Mouse (Mus musculus) left cerebral cortex, postnatal 4 days (tissue): ENCODE data around the gene Pofut1. TPM values are rescaled to one million over a fixed set of nuclear protein-coding genes. Genes with fewer than 3 reads are reported as not detected.

Experiments
- DNase-seq: peaks from one replicate; pipeline ENCODE4 v3.0.0-alpha.2; 2022
- intact Hi-C: fragments of 180-260 bp; cut with DNase I; formaldehyde crosslinking; loops from one replicate; pipeline ENCODE4 v1.15.1; 2025
- total RNA-seq, 2 experiments: library from RNA; stranded (reverse); gene quantifications; 2 replicates each; pipeline ENCODE4 v1.2.3; 2021

The Pofut1 gene
- total RNA-seq, 2 experiments from 2014 or later, result 23.2 to 23.3 TPM

DNA sequence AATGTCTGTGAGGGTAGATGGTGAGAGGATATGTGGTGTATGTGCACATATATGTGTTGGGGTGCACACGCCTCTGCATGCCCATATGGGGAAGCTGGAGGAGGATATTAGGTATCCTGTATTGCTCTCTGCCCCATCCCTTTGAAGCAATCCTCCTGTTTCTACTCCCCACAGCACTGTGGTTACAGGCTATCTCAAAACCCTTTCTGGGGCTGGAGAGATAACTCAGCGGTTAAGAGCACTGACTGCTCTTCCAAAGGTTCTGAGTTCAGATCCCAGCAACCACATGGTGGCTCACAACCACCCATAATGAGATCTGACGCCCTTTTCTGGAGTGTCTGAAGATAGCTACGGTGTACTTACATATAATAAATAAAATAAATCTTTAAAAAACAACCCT lies 45.2 kb downstream of the Pofut1 start:
- DNase-seq, result no peak

DNA sequence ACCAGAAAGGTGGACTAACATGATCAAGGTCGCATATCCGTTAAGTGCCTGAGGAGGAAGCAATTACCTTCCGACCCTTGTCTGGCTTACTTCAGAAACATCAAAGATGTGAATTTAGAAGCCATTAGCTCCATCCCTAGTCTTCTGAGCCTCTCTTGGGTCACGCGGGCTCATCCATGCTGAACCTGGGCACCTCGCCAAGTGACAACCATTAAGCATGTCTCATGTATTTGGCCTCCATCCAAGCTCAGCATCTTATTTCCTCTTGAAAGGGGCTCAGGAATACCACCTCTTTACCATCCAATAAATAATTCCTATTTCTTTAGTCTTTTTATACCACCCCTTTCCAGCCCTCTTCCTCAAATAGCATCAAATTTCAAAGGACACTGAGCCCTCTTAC lies 46.5 kb downstream of the Pofut1 start:
- DNase-seq, result peak; percentile 68
- intact Hi-C loops, result no loop called here

More for the DNA sequence above, 45.2 kb downstream of the Pofut1 start:
- intact Hi-C loops, result no loop called here

DNA sequence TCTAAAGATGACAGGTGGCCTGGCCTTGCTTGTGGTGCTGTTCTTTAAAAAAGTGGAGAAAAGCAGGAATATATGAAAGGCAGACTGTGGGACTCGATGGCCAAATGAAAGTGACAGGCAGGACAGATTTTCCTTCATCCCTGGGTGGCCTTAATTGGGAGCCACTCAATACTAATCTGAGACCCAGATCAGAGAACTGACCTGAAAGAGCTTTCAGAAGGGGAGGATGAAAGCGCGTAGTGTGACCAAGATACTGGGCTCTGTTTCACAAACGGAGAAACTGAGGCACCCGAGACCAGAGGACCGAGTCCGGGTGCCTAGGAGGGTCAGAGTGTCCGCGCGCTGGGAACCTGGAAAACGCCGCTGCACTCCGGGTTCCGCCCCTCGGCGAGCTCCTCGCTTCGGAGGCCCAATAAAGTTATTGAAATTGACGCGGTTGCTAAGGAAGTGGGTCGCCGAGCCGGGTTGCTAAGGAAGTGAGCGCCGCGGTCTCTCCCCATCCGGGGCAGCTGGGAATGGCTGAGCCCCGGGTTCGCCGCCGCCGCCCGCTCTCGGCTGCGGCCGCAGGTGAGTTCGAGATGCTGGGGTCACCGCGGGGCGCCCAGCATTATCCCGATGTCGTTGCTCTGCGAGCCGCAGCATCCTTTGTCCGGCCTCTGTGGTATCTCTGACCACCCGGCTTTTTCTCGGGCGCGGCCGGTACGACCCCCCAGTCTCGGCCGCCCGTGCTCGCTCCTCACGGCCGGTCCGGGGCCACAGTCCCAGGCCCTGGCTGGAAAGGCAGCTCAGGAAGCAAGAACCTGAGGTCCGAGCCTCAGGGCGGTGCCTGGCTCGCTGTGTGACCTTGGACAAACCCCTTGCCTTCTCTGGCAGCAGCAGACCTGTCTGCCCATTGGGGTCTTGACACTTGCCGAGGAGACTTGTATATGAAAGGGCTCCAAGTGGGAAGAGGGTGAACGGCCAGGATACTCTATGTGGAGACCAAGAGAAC lies 49.9 kb downstream of the Pofut1 start, which contains the start of gene Kif3b:
Gene Kif3b, plus strand, starts transcription at position 476 of the 991 bp plus-strand sequence.
- peak; percentile 87 for DNase-seq
- intact Hi-C loops, result no loop called here

DNA sequence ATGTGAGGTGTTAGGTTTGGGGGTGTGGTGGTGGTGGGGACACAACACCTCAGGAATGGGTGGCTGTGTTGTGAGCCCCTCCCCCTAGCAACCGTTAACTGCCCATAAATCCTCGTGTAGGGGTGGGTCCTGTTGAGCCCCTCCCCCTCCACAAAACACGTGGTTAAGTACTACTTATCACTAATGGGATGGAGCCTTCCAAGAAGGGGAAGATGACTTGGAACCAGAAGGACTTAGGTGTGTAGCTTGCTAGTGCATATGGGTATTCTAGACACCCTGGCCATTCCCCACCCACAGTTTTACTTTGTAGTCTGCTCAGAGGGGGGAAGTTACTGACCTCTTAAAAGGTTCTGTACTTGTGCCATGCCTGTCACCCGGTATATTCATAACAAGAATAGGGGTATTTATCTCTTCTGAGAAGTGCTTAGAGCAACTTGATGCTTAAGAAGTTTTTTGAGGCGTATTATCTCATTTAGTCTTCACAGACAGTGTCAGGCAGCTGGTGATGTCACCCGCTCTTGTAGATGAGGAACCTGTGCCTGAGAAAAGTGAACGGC lies 51.0 kb downstream of the Pofut1 start:
- DNase-seq, result no peak
- intact Hi-C loops, result no loop called here

DNA sequence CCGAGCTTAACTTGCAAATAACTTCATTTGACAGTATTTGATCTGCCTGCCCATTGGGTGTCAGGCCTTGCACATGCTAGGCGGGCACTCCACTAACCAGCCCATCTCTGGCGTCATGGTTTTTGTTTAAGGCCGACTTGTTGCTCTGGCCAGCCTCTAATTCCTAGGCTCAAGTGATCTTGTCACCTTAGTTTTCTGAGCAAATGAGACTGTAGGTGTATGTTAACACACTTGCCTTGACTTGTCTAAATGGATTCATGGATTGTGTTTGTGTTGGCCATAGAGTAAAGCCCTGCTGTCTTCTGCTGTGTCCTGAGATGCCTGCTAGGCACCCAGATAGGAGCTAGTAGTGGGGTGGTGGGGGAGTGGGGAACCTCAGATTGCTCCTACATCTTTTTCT lies 53.9 kb downstream of the Pofut1 start:
- DNase-seq, result no peak
- intact Hi-C loops, result no loop called here

DNA sequence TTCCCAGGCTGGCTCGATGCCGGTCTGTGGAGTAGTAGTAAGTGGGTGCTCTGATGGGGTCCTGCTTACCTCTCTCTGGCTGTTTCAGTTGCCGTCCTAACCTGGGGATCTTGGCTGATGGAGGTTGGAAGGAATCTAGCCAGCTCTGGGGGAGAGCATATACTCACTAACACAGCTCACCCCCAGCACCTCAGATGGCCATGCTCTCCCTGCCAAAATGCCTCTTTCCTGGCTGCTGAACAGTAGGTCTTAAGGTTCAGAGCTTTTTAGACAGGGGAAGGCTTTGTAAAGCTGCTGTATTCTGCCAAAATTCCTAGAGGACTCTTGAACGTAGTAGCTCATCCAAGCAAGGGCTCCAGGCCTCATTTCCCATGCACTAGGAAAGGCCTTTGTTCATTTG lies 56.4 kb downstream of the Pofut1 start:
- intact Hi-C loops, result no loop called here
- no peak for DNase-seq

DNA sequence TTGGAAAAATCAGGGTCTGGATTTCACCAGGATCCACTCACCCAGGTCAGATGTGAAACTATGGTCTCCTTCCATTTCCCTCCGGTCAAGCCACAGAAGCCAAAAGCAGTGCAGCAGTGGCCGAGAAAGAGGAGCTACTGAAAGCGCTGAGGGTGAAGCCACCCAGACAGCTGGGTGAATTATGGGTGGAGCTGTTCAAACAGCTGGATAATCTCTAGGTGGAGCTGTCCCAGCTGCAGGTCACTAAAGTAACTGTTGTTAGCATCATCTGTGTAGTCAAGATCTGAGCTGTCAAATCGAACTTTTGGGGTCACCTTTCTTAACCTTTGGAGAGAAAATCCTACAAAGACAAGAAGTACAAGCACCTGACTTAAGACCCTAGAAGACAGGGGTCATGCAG lies 57.1 kb downstream of the Pofut1 start:
- intact Hi-C loops, result no loop called here
- DNase-seq, result no peak

DNA sequence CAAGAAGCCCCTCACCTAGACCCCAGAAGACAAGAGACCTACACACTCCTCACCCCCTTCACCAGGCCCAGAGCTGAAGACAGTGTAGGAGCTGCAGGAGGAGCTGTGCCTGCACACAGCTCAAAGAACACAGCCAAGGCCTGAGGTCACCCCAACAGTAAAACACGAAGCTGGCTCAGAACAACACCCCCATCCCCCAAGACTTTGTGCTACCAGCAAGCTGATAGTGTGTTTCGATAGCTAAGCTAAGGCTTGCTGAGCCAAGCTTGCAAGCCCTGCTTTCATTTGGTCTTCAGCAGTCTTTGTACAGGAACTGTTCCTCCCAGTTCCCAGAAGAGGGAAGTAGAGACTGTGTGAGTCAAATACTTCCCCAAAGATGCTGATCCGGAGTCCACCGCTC lies 57.5 kb downstream of the Pofut1 start:
- intact Hi-C loops, result no loop called here
- DNase-seq, result no peak

DNA sequence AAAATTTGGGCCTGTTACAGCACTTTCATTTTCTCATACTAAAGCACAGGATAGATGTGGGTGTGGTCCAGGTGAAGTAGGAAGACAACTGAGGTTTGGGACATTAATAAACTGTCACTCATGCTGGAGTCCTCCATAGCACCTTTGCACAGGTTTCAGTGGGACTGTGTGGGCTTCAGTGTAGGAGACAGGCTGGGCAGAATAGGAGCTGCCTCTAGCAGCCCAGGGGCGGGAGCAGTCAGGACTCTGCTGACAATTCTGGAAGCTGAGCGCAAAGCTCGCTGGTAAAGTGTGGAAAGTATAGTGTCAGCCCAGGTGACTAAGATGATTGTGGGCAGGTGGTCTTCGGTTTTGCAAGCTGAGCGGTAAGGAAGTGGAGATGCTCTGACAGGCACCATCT lies 59.8 kb downstream of the Pofut1 start:
- intact Hi-C loops, result no loop called here
- no peak for DNase-seq

DNA sequence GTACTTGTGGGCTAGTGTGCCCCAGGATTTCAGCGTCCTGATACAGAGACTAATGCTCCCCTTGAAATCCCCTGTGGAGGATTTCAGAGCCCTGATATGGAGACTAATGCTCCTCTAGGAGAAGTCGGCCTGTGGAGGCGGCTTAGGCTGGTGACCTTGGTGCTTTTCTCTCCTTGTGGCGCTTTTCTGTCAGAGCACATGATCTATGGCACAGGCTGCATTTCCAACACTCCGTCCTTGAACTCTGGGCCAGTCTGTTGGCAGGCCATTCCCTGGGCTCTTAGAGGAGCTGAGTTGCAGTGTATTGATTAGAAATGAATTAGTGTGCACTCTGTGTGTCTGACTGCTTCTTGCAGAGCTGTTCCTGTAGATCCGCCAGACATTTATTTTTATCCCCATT lies 63.9 kb downstream of the Pofut1 start:
- no peak for DNase-seq
- intact Hi-C loops, result no loop called here

DNA sequence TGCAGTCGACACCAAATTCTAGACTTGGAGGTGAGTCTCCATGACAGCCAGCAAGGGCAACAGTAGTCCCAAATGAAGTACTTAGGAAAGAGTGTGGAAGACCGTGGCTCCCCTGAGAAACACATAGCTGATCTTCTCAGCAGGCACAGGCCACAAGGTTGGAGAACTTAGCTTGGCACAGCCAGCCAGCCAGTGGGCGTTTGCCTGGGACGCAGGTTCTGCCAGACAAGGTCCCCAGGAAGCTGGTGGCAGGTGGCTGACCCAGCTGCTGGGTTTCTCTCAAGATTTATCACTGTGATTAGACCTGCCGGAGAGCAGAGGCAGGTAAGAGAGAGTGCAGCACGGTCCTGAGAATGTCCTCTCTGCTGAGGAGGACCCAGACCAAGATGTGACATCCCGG lies 67.3 kb downstream of the Pofut1 start:
- intact Hi-C loops, result no loop called here
- no peak for DNase-seq

DNA sequence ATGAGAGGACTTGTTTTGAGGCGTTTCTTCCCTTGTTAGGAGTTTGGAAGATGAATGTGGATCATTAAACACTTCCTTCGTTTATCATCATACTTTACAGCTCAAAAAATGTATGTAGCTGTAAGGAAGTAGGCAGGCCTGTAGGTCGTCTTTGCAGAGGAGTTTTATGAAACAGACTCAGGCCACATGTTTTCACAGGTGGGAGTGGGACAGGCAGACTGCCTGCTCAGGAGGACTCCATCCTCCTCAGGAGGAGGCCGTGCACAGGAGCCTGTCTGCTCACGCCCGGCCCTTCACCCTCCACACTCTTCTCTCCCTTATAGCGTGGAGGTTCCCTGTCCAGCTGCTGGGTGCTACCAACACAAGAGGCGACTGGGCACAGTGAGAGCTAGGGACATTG lies 67.8 kb downstream of the Pofut1 start:
- DNase-seq, result no peak
- intact Hi-C loops, result no loop called here

DNA sequence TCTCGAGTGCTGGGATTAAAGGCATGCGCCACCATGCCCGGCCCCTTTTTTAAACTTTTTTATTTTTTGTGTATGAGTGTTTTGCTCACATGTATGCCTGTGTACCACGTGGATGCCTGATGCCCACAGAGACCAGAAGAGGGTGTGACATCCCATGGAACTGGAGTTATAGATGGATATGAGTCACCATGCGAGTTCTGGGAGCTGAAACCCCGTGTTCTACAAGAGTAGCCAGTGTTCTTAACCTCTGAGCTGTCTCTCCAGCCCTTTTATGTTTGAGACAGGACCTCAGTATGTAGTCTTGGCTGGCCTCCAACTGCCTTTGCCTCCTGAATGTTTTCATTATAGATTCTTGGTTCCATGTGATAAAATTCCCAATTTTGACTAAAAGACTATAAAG lies 68.9 kb downstream of the Pofut1 start:
- intact Hi-C loops, result no loop called here
- DNase-seq, result no peak

DNA sequence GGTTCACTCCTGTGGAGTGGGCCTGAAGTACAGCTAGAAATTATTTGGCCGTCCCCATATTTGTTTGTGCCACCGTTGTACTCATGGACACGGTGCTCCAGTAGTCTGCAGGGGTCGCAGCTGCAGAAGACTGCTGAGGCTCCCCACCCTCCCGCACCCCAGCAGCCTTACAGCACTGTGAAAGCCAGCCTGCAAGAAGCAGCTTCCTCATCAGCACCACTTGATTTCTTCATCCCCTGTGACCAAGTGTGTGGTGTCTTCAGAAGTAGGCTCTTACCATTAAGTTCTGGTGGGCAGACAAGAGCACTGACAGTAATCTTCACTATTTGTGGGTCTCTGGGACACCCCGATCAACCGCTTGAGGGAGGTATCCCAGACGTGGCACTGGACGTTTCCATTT lies 71.6 kb downstream of the Pofut1 start:
- intact Hi-C loops, result no loop called here
- DNase-seq, result no peak

DNA sequence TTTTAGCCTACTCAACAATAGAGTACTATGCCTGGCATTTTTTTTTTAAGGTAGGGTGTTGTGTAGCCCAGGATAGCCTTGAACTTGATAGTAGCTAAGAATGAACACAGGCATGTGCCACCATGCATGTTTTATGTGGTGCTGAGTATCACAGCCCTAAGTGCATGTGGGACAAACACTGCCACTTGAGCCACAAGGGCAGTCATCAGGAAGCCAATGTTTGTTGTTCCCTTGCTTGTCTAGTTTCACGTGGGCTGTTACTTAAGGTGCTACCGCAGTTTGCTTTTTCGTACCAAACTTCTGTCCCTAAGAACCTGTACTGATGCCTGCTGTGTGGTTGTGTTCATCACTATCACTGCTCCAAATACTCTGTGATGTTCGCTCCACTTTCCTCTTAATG lies 77.1 kb downstream of the Pofut1 start:
- DNase-seq, result no peak
- intact Hi-C loops, result no loop called here

DNA sequence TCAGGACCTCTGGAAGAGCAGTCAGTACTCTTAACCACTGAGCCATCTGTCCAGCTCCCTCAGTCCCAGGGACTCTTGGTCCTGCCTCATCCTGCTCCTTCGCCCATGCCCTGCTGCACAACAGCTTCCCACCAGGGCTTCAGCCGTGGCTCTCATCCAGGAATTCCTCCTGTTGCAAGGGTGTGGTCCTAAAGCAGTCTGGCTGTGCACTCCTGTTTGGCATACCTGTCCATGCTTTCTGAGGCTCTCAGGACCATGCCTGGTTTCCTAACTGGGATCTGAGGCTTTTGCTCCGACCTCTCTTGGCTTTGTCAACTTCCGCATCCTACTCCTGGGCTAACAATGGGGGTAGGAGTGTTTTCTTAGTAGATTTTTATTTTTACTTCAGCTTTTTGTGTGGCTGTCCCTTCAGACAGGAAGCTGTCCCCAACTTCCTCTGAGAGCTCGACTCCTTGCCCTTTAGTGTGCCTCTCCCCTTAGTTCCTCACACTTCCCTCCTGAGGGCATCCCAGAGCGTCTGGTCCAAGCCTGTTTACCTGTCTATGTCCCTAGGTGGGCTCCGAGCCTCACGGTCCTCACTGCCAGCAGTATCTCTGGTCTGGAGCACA lies 77.8 kb downstream of the Pofut1 start:
- no peak for DNase-seq
- intact Hi-C loops, result no loop called here

Other genes starting within 250 kb of the Pofut1 start
- gene Pdrg1, start 226.1 kb upstream of the Pofut1 start, total RNA-seq, result 10 to 100 TPM; 91.7 to 92.5 TPM
- gene Xkr7, start 209.7 kb upstream of the Pofut1 start, total RNA-seq, result 10 to 100 TPM; 23.2 to 23.4 TPM
- 1 to 10 TPM; 3.0 to 4.7 TPM for gene Ccm2l, start 175.6 kb upstream of the Pofut1 start, total RNA-seq
- 1 to 10 TPM; 3.6 to 3.8 TPM for gene Hck, start 133.1 kb upstream of the Pofut1 start, total RNA-seq
- gene Tm9sf4, start 80.2 kb upstream of the Pofut1 start, total RNA-seq, result 100 to 1,000 TPM; 118 to 120 TPM
- 10 to 100 TPM; 36.3 to 37.3 TPM for gene Tspyl3, start 16.1 kb upstream of the Pofut1 start, total RNA-seq
- 1 to 10 TPM; 6.8 to 8.6 TPM for gene Plagl2, start 107 bp upstream of the Pofut1 start, total RNA-seq
- gene Kif3b, start 49.9 kb downstream of the Pofut1 start, total RNA-seq, result 100 to 1,000 TPM; 109 to 110 TPM
- 10 to 100 TPM; 53.4 to 53.9 TPM for gene Asxl1, start 104.3 kb downstream of the Pofut1 start, total RNA-seq